Mouse (Mus musculus) forebrain, embryonic 12.5 days (tissue): ENCODE data around the gene Hist2h4. TPM values are rescaled to one million over a fixed set of nuclear protein-coding genes. Genes with fewer than 3 reads are reported as not detected.

ENCODE experiments used
- ATAC-seq: fragments of 200-750 bp; cut with Nextera tagmentation; 2 replicates; pipeline ENCODE4 v1.8.0; 2017; ENCODE audit warnings: moderate TSS enrichment; ENCODE audit not compliant: low FRiP score
- H3K27ac ChIP-seq: fragments of 300-500 bp; sonication (generic); 2 replicates; pipeline ENCODE4 v1.5.1; 2016; ENCODE audit warnings: mild to moderate bottlenecking
- H3K27me3 ChIP-seq: fragments of 300-500 bp; sonication (generic); 2 replicates; pipeline ENCODE4 v1.6.1; 2016; ENCODE audit warnings: mild to moderate bottlenecking
- H3K36me3 ChIP-seq: fragments of 300-500 bp; sonication (generic); replicated peaks from 2 replicates; pipeline ENCODE4 v1.6.1; 2016; ENCODE audit warnings: mild to moderate bottlenecking
- H3K4me1 ChIP-seq: fragments of 300-500 bp; sonication (generic); 2 replicates; pipeline ENCODE4 v1.6.1; 2016
- H3K4me2 ChIP-seq: fragments of 300-500 bp; sonication (generic); 2 replicates; pipeline ENCODE4 v1.6.1; 2016; ENCODE audit warnings: mild to moderate bottlenecking, moderate library complexity
- H3K4me3 ChIP-seq: fragments of 300-500 bp; sonication (generic); replicated peaks from 2 replicates; pipeline ENCODE4 v1.5.1; 2016; ENCODE audit warnings: mild to moderate bottlenecking
- H3K9ac ChIP-seq: fragments of 300-500 bp; sonication (generic); 2 replicates; pipeline ENCODE4 v1.6.1; 2016; ENCODE audit warnings: mild to moderate bottlenecking
- H3K9me3 ChIP-seq: fragments of 300-500 bp; sonication (generic); 2 replicates; pipeline ENCODE4 v1.6.1; 2016
- WGBS: fragments of 180-500 bp; shearing (Covaris S2); methylation state at CpG from one replicate; pipeline ENCODE4 v1.1.7; 2016; 5-methylcytosine and 5-hydroxymethylcytosine counted together
- polyA plus RNA-seq: library from polyadenylated mRNA; unstranded; fragments of >200 nt; fragmentation: Nextera tagmentation; extraction: Ambion mirVana; gene quantifications from 2 replicates; pipeline ENCODE4 v1.2.1, GENCODE M21; 2016

Hist2h4 gene
- polyA plus RNA-seq, 1 experiment from 2014 or later: 19.5 TPM

GRCm38 (mm10) chr3:96237904-96238511 is 25.1 kb downstream of the Hist2h4 start:
- peak overlapping the region; percentile 79 for H3K9ac ChIP-seq
- no peak for ATAC-seq
- peak overlapping the region; percentile 61 for H3K4me2 ChIP-seq
- WGBS: under 1% methylated on average over 12 of the region's 12 CpGs
- no peaks in the 10 kb centered on the region for H3K9me3 ChIP-seq
- peak overlapping the region; percentile 50 for H3K4me3 ChIP-seq
- H3K4me1 ChIP-seq: peaks cover 21% of the 10 kb centered on the region
- no peaks in the 10 kb centered on the region for H3K36me3 ChIP-seq
- H3K27ac ChIP-seq: peak overlapping the region; percentile 89
- no peaks in the 10 kb centered on the region for H3K27me3 ChIP-seq

DNA sequence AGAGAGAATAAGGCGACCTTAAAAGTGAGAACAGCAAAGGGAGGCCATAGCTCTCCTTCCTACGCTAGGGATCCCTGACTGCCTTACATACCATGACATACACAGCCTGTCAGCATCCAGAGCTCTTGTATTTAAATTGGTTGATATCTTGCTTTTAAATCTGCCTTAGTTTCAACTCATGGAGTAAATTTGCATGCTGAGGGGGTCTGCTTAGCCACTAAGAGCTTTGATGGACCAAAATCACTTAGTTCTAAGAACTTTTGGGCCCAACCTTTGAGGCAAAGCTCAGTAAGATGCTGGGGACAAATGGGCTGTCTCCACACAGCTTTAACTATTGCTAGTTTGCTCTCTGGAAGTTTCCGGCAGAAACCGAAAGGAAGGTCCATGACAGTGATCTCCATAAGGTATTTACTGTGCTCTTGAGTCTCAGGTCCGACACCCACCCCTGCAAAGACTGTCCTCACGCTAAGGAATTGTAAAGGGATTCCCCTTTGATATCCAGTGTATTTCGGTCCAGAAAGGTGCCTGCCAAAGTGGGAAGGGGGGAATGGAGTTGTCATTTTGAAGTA is 25.7 kb downstream of the Hist2h4 start:
- peaks cover 21% of the 10 kb centered on the region for H3K4me1 ChIP-seq
- no peak for ATAC-seq

DNA sequence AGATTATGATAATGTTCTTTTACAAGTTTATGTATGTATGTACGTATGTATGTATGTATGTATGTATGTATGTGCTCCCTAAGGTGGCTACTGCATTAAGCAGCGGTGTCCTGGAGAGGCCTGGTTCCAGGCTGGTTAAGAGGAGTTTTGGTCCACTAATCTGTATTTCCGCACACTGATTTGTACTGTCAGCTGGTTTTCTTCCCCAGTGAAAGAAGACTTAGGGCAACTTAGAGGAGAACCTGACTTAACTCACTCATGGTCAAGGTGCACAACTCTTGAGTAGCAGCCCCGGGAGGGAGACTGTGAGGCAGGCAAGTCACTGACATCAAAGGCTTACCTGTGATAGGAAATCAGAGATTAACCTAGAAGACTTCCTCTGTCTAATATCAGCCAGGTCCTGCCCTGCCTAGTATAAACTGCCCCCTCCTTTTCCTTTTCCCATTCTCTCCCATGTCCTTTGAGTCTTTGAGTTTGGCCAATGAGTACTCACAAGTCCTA is 26.2 kb downstream of the Hist2h4 start:
- H3K27me3 ChIP-seq: no peaks in the 10 kb centered on the region

More for the DNA sequence above, 25.7 kb downstream of the Hist2h4 start:
- Histone ChIP-seq H3K9me3 (no peaks in the 10 kb centered on the region), H3K9ac (peak overlapping the region; percentile 79), H3K36me3 (no peaks in the 10 kb centered on the region), H3K4me3 (peak overlapping the region; percentile 50), H3K27me3 (no peaks in the 10 kb centered on the region), H3K4me2 (peak overlapping the region; percentile 61), H3K27ac (peak overlapping the region; percentile 89)
- 29% methylated on average over 7 of the region's 7 CpGs for WGBS

GRCm38 (mm10) chr3:96235836-96236235 is 27.3 kb downstream of the Hist2h4 start:
- Histone ChIP-seq H3K4me2 (no peak overlapping the region), H3K9ac (no peak overlapping the region), H3K36me3 (no peaks in the 10 kb centered on the region), H3K27me3 (no peaks in the 10 kb centered on the region), H3K4me1 (peaks cover 21% of the 10 kb centered on the region), H3K27ac (peak overlapping the region; percentile 15; the same call in 1 of the 2 replicates), H3K9me3 (no peaks in the 10 kb centered on the region), H3K4me3 (no peak overlapping the region)
- no peak for ATAC-seq
- WGBS: 79% methylated on average over 3 of the region's 3 CpGs

More for the DNA sequence above, 26.2 kb downstream of the Hist2h4 start:
- Histone ChIP-seq H3K9ac (peak overlapping the region; percentile 79; the same call in 1 of the 2 replicates), H3K4me1 (peaks cover 21% of the 10 kb centered on the region), H3K4me2 (peak overlapping the region; percentile 61), H3K4me3 (peak overlapping the region; percentile 50), H3K36me3 (no peaks in the 10 kb centered on the region), H3K27ac (peak overlapping the region; percentile 89), H3K9me3 (no peaks in the 10 kb centered on the region)
- 83% methylated on average over 4 of the region's 4 CpGs for WGBS
- ATAC-seq: no peak

DNA sequence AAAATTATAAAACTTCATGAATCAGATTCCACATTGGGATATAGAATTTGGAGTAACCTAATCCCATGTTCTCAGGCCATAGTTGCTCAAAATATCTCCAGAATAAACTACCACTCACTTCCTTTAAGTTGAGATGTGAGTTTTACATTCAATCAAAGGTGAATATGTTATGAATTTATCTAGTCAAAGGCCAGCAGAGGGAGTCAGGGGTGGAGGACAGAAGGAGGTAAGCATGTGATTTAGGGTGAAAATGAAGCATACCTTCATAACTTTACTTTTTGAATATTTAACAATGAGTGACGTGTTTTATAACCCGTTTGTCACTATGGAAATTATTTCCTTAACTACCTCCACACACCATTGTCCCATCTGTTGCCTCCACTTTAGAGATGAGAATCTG is 28.2 kb downstream of the Hist2h4 start:
- no peak overlapping the region for H3K27ac ChIP-seq
- no peak overlapping the region for H3K4me2 ChIP-seq
- WGBS: 98% methylated on average over 2 of the region's 2 CpGs
- no peak overlapping the region for H3K9ac ChIP-seq
- no peaks in the 10 kb centered on the region for H3K27me3 ChIP-seq
- H3K4me1 ChIP-seq: peaks cover 18% of the 10 kb centered on the region
- no peaks in the 10 kb centered on the region for H3K9me3 ChIP-seq
- H3K36me3 ChIP-seq: no peaks in the 10 kb centered on the region
- no peak for ATAC-seq
- H3K4me3 ChIP-seq: no peak overlapping the region

DNA sequence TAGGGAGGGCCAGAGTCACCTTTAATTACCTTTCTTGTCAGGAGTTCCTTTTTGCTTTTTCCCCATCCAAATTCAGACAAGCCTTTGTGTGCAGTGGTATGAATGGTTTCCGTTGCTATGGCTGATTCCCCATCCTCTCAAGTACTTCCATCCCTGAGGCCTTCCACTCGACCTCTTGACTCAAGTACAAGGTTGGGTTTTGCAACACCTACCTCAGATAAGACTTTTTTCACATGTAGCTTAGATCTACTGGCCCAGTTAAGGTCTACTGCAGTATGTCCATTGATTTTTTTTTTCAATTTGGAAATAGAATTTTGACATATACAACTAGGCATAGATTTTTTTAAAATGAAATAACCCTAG is 31.4 kb downstream of the Hist2h4 start:
- H3K9me3 ChIP-seq: no peaks in the 10 kb centered on the region
- no peak for ATAC-seq
- no peak overlapping the region for H3K9ac ChIP-seq
- H3K27ac ChIP-seq: no peak overlapping the region
- H3K27me3 ChIP-seq: no peaks in the 10 kb centered on the region
- WGBS: 65% methylated on average over 2 of the region's 2 CpGs
- peaks cover 2% of the 10 kb centered on the region for H3K4me1 ChIP-seq
- H3K4me3 ChIP-seq: no peak overlapping the region
- H3K36me3 ChIP-seq: no peaks in the 10 kb centered on the region
- H3K4me2 ChIP-seq: no peak overlapping the region

DNA sequence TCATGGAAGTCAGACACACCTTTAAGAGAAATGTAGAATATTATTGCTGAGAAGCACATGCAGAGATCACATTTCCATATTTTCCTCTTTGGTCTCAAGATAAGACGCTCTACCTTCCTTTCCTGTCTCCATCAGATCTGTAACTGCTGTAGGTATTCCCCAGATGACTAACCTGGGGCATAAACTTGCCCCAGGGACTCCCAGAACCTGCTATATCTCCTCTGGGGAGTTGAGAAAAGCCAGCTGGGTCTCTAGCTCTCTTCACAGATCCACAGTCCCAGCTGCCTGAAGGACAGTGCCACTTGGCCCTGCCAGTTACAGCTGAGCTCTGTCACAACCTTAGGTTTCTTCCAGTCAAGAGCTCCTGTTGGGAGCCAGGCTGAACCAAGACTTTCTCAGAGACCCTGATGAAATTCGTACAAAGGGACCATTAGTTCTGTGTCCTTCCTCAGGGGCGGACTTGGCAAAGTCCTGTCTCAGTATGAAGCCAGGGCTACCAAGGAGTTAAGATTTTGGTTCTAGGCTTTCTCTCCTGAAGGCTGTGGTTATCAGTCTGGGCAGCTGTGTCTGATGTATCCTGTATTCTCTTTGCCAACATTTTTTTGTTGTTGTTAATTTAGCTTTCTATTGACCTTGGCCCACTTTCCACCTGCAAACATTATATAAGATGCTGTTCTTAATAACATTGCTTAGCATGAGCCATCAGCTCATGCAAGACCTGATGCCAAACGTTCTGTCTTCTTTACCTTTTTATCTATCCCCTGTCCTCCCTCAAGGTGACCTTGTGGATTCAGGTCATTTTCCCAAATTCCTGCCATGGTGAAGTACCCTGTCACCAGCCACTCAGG is 32.0 kb downstream of the Hist2h4 start:
- H3K9me3 ChIP-seq: no peaks in the 10 kb centered on the region
- no peak overlapping the region for H3K9ac ChIP-seq
- no peak for ATAC-seq
- H3K4me1 ChIP-seq: 0 out of 2 replicates have a peak, but pooled peaks cover 4% of the 10 kb centered on the region
- H3K27me3 ChIP-seq: no peaks in the 10 kb centered on the region
- no peak overlapping the region for H3K4me2 ChIP-seq
- WGBS: 81% methylated on average over 4 of the region's 4 CpGs
- no peaks in the 10 kb centered on the region for H3K36me3 ChIP-seq
- no peak overlapping the region for H3K27ac ChIP-seq
- H3K4me3 ChIP-seq: no peak overlapping the region

- 76% methylated on average over 2 of the region's 2 CpGs for WGBS
- no peaks in the 10 kb centered on the region for H3K27me3 ChIP-seq
- no peak for ATAC-seq
- no peaks in the 10 kb centered on the region for H3K9me3 ChIP-seq
- no peak overlapping the region for H3K4me3 ChIP-seq
- peaks cover 11% of the 10 kb centered on the region for H3K4me1 ChIP-seq
- no peak overlapping the region for H3K4me2 ChIP-seq
- no peaks in the 10 kb centered on the region for H3K36me3 ChIP-seq
- no peak overlapping the region for H3K9ac ChIP-seq
- H3K27ac ChIP-seq: no peak overlapping the region
Observed at GRCm38 (mm10) chr3:96230404-96230803, 32.7 kb downstream of the Hist2h4 start.

GRCm38 (mm10) chr3:96228828-96229227 is 34.3 kb downstream of the Hist2h4 start:
- Histone ChIP-seq H3K27ac (no peak overlapping the region), H3K36me3 (no peaks in the 10 kb centered on the region), H3K4me1 (peaks cover 22% of the 10 kb centered on the region), H3K9me3 (no peaks in the 10 kb centered on the region), H3K4me3 (no peak overlapping the region), H3K27me3 (no peaks in the 10 kb centered on the region), H3K9ac (no peak overlapping the region), H3K4me2 (no peak overlapping the region)
- 83% methylated on average over 2 of the region's 2 CpGs for WGBS
- ATAC-seq: no peak

DNA sequence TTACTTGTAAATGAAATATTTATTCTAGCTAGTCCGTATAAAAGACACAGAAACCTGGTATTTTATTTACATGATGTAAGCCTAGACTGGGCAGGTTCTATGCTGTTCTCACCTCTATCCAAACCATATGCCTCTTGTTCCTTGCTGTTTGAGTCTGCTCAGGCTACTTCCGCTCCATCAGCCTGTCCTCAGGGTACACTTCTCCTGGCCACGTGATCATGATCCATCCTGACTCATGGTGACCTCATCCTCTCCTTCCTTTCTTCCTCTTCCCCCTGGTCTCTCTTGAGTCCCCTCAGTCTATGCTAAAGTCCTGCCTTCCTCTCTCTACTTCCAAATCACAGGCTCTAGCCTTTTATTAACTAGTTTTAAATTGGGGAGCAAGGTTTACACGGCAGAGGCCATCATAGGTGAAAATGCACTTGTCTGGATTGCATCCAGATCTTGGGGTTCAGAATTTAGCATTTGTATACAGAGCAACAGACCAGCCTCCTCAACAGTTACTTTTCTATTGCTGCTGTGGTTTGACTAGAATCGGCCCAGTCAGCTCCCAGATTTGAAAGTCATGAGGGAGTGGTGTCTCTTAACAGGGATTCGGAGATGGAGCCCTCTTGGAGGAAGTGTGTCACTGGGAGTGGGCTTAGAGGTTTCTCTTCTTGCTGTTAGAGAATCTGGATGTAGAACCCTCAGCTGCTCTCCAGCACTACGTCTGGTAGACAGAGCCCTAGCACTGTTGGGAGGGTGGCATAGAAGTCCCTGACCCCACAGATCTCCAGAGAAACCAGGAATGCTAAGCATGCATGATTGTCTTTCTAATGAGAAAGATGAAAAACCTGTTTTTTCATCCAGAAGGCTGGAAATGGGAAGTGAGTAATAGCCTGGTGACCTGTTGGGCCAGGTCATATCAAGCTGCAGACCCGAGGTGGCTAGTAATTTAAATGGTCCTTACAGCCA is 36.1 kb downstream of the Hist2h4 start:
- 74% methylated on average over 8 of the region's 8 CpGs for WGBS
- Histone ChIP-seq H3K27ac (no peak overlapping the region), H3K36me3 (no peaks in the 10 kb centered on the region), H3K4me2 (no peak overlapping the region), H3K4me3 (no peak overlapping the region), H3K9me3 (no peaks in the 10 kb centered on the region), H3K9ac (no peak overlapping the region), H3K4me1 (peaks cover 36% of the 10 kb centered on the region), H3K27me3 (no peaks in the 10 kb centered on the region)
- no peak for ATAC-seq

GRCm38 (mm10) chr3:96225421-96225820 is 37.7 kb downstream of the Hist2h4 start:
- 0 out of 2 replicates have a peak overlapping the region, but pooled peaks have one; percentile 13 for H3K4me2 ChIP-seq
- H3K9ac ChIP-seq: peak overlapping the region; percentile 25; the same call in 1 of the 2 replicates
- H3K4me1 ChIP-seq: peaks cover 47% of the 10 kb centered on the region
- no peaks in the 10 kb centered on the region for H3K9me3 ChIP-seq
- no peak overlapping the region for H3K27ac ChIP-seq
- 20% methylated on average over 2 of the region's 2 CpGs for WGBS
- ATAC-seq: no peak
- H3K36me3 ChIP-seq: no peaks in the 10 kb centered on the region
- no peak overlapping the region for H3K4me3 ChIP-seq
- H3K27me3 ChIP-seq: no peaks in the 10 kb centered on the region
